Mouse (Mus musculus): ENCODE results near the gene Gm3880.
"Not testable (repeated sequence)": the region's sequence is repeated elsewhere in the genome, so short reads cannot be mapped to it uniquely, and the experiment has no call there.

Gm3880 gene

GRCm38 (mm10) chrX:102686872-102687271 is at the start of gene Gm3880:
TSS of gene Gm3880 (minus strand) at chrX:102686972.
- not testable (repeated sequence) for DNase-seq

- DNase-seq = not testable (repeated sequence)
These were observed 37.5 kb upstream of the Gm3880 start for GRCm38 (mm10) chrX:102724226-102724625.

GRCm38 (mm10) chrX:102707535-102707934 is 20.8 kb upstream of the Gm3880 start, which contains the start of the genes Gm9112 and Dmrtc1b:
TSS of gene Gm9112 (minus strand) at chrX:102707635.
TSS of gene Dmrtc1b (plus strand) at chrX:102707865.
- not testable (repeated sequence) for DNase-seq

GRCm38 (mm10) chrX:102700636-102701035 is 13.9 kb upstream of the Gm3880 start:
- DNase-seq = peak; percentile 10

- peak; percentile 46 for DNase-seq
These were observed 2.5 kb upstream of the Gm3880 start for GRCm38 (mm10) chrX:102689252-102689651.

GRCm38 (mm10) chrX:102684706-102685105 is 2.1 kb downstream of the Gm3880 start:
- not testable (repeated sequence) for DNase-seq

GRCm38 (mm10) chrX:102666641-102667040 is 20.1 kb downstream of the Gm3880 start:
- no peak for DNase-seq

- DNase-seq = peak; percentile 3
These were observed 26.1 kb downstream of the Gm3880 start for GRCm38 (mm10) chrX:102660712-102661111.

- no peak for DNase-seq
These were observed 41.1 kb downstream of the Gm3880 start for GRCm38 (mm10) chrX:102645691-102646090.

- DNase-seq = no peak
These were observed 41.6 kb downstream of the Gm3880 start for GRCm38 (mm10) chrX:102645146-102645545.

GRCm38 (mm10) chrX:102644573-102644951 is 42.2 kb downstream of the Gm3880 start:
- peak; percentile 28 for DNase-seq

- DNase-seq = peak; percentile 71
These were observed 42.8 kb downstream of the Gm3880 start, which contains the start of gene Phka1 for GRCm38 (mm10) chrX:102643823-102644572. TSS of gene Phka1 (minus strand) at chrX:102644246.

Data from embryo, embryonic 11 days (tissue).